Mouse (Mus musculus): ENCODE measurements around the gene Ifnar1.

GRCm38 (mm10) chr16:91448088-91448487 lies 37.0 kb upstream of the Ifnar1 start:
- no peak for TF ChIP-seq CTCF (IDR thresholded peaks at IDR 0.05)
- TF ChIP-seq POLR2A (IDR thresholded peaks at IDR 0.05; ENCODE audit: insufficient read depth, low read depth, low read length) = no peak
